Mouse (Mus musculus) hindbrain, embryonic 13.5 days (tissue): ENCODE results near the gene Inhbc. TPM values are rescaled to one million over a fixed set of nuclear protein-coding genes. Genes with fewer than 3 reads are reported as not detected.

Source experiments
- polyA plus RNA-seq: library from polyadenylated mRNA; unstranded; fragments of >200 nt; fragmentation: Nextera tagmentation; extraction: Ambion mirVana; gene quantifications from 2 replicates; pipeline ENCODE4 v1.2.1, GENCODE M21; 2015

Gene Inhbc
- polyA plus RNA-seq, 1 experiment from 2014 or later = 0.09 TPM

Other genes with a start within 250 kb of the Inhbc start
- 144 and 146 TPM in 2 replicates for gene Os9, start 249.3 kb downstream of the Inhbc start, polyA plus RNA-seq
- gene B4galnt1, start 205.2 kb downstream of the Inhbc start, polyA plus RNA-seq = 40.6 and 42.3 TPM in 2 replicates
- 1.0 and 1.1 TPM in 2 replicates for gene Slc26a10, start 189.8 kb downstream of the Inhbc start, polyA plus RNA-seq
- gene Arhgef25, start 180.3 kb downstream of the Inhbc start, polyA plus RNA-seq = 28.4 and 30.7 TPM in 2 replicates
- gene Dtx3, start 174.7 kb downstream of the Inhbc start, polyA plus RNA-seq = 211 and 221 TPM in 2 replicates
- 20.0 and 22.1 TPM in 2 replicates for gene Pip4k2c, start 158.8 kb downstream of the Inhbc start, polyA plus RNA-seq
- gene Kif5a, start 107.1 kb downstream of the Inhbc start, polyA plus RNA-seq = 86.3 and 88.5 TPM in 2 replicates
- 308 and 330 TPM in 2 replicates for gene Dctn2, start 104.1 kb downstream of the Inhbc start, polyA plus RNA-seq
- 12.1 and 16.5 TPM in 2 replicates for gene Mbd6, start 81.4 kb downstream of the Inhbc start, polyA plus RNA-seq
- gene Mars, start 58.6 kb downstream of the Inhbc start, polyA plus RNA-seq = 116 and 119 TPM in 2 replicates
- gene Arhgap9, start 48.5 kb downstream of the Inhbc start, polyA plus RNA-seq = 1.0 and 1.1 TPM in 2 replicates
- 1.6 and 1.8 TPM in 2 replicates for gene Gli1, start 28.5 kb downstream of the Inhbc start, polyA plus RNA-seq
- not detected in 2 replicates for gene Inhbe, start 16.0 kb downstream of the Inhbc start, polyA plus RNA-seq
- 36.4 and 39.9 TPM in 2 replicates for gene R3hdm2, start 9.9 kb upstream of the Inhbc start, polyA plus RNA-seq
- gene Stac3, start 131.3 kb upstream of the Inhbc start, polyA plus RNA-seq = 2.5 TPM in 2 replicates
- gene Ndufa4l2, start 144.5 kb upstream of the Inhbc start, polyA plus RNA-seq = 13.4 and 15.5 TPM in 2 replicates
- gene Shmt2, start 152.0 kb upstream of the Inhbc start, polyA plus RNA-seq = 52.7 and 57.5 TPM in 2 replicates
- gene Nxph4, start 164.1 kb upstream of the Inhbc start, polyA plus RNA-seq = 139 and 176 TPM in 2 replicates